Mouse (Mus musculus): ENCODE data around the gene Naa35. TPM values are rescaled to one million over a fixed set of nuclear protein-coding genes. Genes with fewer than 3 reads are reported as not detected.

Gene Naa35
- polyA plus RNA-seq, 1 experiment = 4.9 TPM

GRCm38 (mm10) chr13:59603096-59603495 lies 18.0 kb downstream of the Naa35 start:
- Histone ChIP-seq H3K27me3 (replicated peaks) (peaks cover 9% of the 10 kb centered on the region), H3K4me1 (peaks cover 24% of the 10 kb centered on the region), H3K9me3 (peaks cover 18% of the 10 kb centered on the region; the same call in 1 of the 2 replicates), H3K4me3 (replicated peaks) (no peak overlapping the region), H3K36me3 (replicated peaks; ENCODE audit: low read length) (peaks cover 87% of the 10 kb centered on the region)
- TF ChIP-seq GATA1 (IDR thresholded peaks at IDR 0.05; ENCODE audit: borderline replicate concordance, low read length) (no peak), FLI1 (IDR thresholded peaks at IDR 0.05; ENCODE audit: low read length) (no peak)

GRCm38 (mm10) chr13:59604511-59604910 lies 19.5 kb downstream of the Naa35 start:
- Histone ChIP-seq H3K27me3 (replicated peaks) (peaks cover 12% of the 10 kb centered on the region), H3K4me1 (peaks cover 24% of the 10 kb centered on the region), H3K9me3 (peaks cover 18% of the 10 kb centered on the region; the same call in 1 of the 2 replicates), H3K36me3 (replicated peaks; ENCODE audit: low read length) (peaks cover 98% of the 10 kb centered on the region), H3K4me3 (replicated peaks) (no peak overlapping the region)
- no peak for TF ChIP-seq GATA1 (IDR thresholded peaks at IDR 0.05; ENCODE audit: borderline replicate concordance, low read length)

GRCm38 (mm10) chr13:59605221-59605922 lies 20.3 kb downstream of the Naa35 start:
- TF ChIP-seq GATA1 (IDR thresholded peaks at IDR 0.05; ENCODE audit: borderline replicate concordance, low read length) (no peak), FLI1 (IDR thresholded peaks at IDR 0.05; ENCODE audit: low read length) (no peak)
- peaks cover 98% of the 10 kb centered on the region for H3K36me3 ChIP-seq (replicated peaks; ENCODE audit: low read length)
- peaks cover 24% of the 10 kb centered on the region for H3K4me1 ChIP-seq
- H3K27me3 ChIP-seq (replicated peaks) = peaks cover 12% of the 10 kb centered on the region
- H3K4me3 ChIP-seq (replicated peaks) = no peak overlapping the region
- peaks cover 18% of the 10 kb centered on the region; the same call in 1 of the 2 replicates for H3K9me3 ChIP-seq

GRCm38 (mm10) chr13:59609885-59610284 lies 24.8 kb downstream of the Naa35 start:
- Histone ChIP-seq H3K4me3 (replicated peaks) (no peak overlapping the region), H3K9me3 (no peaks in the 10 kb centered on the region), H3K36me3 (replicated peaks; ENCODE audit: low read length) (peaks cover 92% of the 10 kb centered on the region), H3K4me1 (peaks cover 24% of the 10 kb centered on the region), H3K27me3 (replicated peaks) (peaks cover 12% of the 10 kb centered on the region)
- TF ChIP-seq GATA1 (IDR thresholded peaks at IDR 0.05; ENCODE audit: borderline replicate concordance, low read length) (no peak), FLI1 (IDR thresholded peaks at IDR 0.05; ENCODE audit: low read length) (no peak)

GRCm38 (mm10) chr13:59610437-59610836 lies 25.4 kb downstream of the Naa35 start:
- no peak overlapping the region for H3K4me3 ChIP-seq (replicated peaks)
- peaks cover 92% of the 10 kb centered on the region for H3K36me3 ChIP-seq (replicated peaks; ENCODE audit: low read length)
- peaks cover 19% of the 10 kb centered on the region for H3K4me1 ChIP-seq
- TF ChIP-seq GATA1 (IDR thresholded peaks at IDR 0.05; ENCODE audit: borderline replicate concordance, low read length) (no peak), FLI1 (IDR thresholded peaks at IDR 0.05; ENCODE audit: low read length) (no peak)
- H3K27me3 ChIP-seq (replicated peaks) = peaks cover 12% of the 10 kb centered on the region
- H3K9me3 ChIP-seq = no peaks in the 10 kb centered on the region

GRCm38 (mm10) chr13:59613868-59614267 lies 28.8 kb downstream of the Naa35 start:
- no peaks in the 10 kb centered on the region for H3K9me3 ChIP-seq
- H3K27me3 ChIP-seq (replicated peaks) = peaks cover 3% of the 10 kb centered on the region
- H3K36me3 ChIP-seq (replicated peaks; ENCODE audit: low read length) = peaks cover 79% of the 10 kb centered on the region
- no peak overlapping the region for H3K4me3 ChIP-seq (replicated peaks)
- TF ChIP-seq GATA1 (IDR thresholded peaks at IDR 0.05; ENCODE audit: borderline replicate concordance, low read length) = no peak
- no peak for TF ChIP-seq FLI1 (IDR thresholded peaks at IDR 0.05; ENCODE audit: low read length)
- H3K4me1 ChIP-seq = peaks cover 20% of the 10 kb centered on the region

GRCm38 (mm10) chr13:59615152-59615551 lies 30.1 kb downstream of the Naa35 start:
- TF ChIP-seq FLI1 (IDR thresholded peaks at IDR 0.05; ENCODE audit: low read length) = no peak
- no peak for TF ChIP-seq GATA1 (IDR thresholded peaks at IDR 0.05; ENCODE audit: borderline replicate concordance, low read length)
- peaks cover 3% of the 10 kb centered on the region for H3K27me3 ChIP-seq (replicated peaks)
- peaks cover 21% of the 10 kb centered on the region for H3K4me1 ChIP-seq
- H3K4me3 ChIP-seq (replicated peaks) = no peak overlapping the region
- H3K9me3 ChIP-seq = no peaks in the 10 kb centered on the region
- H3K36me3 ChIP-seq (replicated peaks; ENCODE audit: low read length) = peaks cover 76% of the 10 kb centered on the region

- H3K4me3 ChIP-seq (replicated peaks) = no peak overlapping the region
- H3K9me3 ChIP-seq = no peaks in the 10 kb centered on the region
- TF ChIP-seq GATA1 (IDR thresholded peaks at IDR 0.05; ENCODE audit: borderline replicate concordance, low read length) (no peak), FLI1 (IDR thresholded peaks at IDR 0.05; ENCODE audit: low read length) (no peak)
- peaks cover 21% of the 10 kb centered on the region for H3K4me1 ChIP-seq
- H3K36me3 ChIP-seq (replicated peaks; ENCODE audit: low read length) = peaks cover 76% of the 10 kb centered on the region
- H3K27me3 ChIP-seq (replicated peaks) = peaks cover 3% of the 10 kb centered on the region
Measured at GRCm38 (mm10) chr13:59615554-59615953, 30.5 kb downstream of the Naa35 start.

- TF ChIP-seq FLI1 (IDR thresholded peaks at IDR 0.05; ENCODE audit: low read length) (no peak), GATA1 (IDR thresholded peaks at IDR 0.05; ENCODE audit: borderline replicate concordance, low read length) (no peak)
- H3K27me3 ChIP-seq (replicated peaks) = no peaks in the 10 kb centered on the region
- H3K36me3 ChIP-seq (replicated peaks; ENCODE audit: low read length) = peaks cover 81% of the 10 kb centered on the region
- H3K4me3 ChIP-seq (replicated peaks) = no peak overlapping the region
- peaks cover 16% of the 10 kb centered on the region for H3K4me1 ChIP-seq
- no peaks in the 10 kb centered on the region for H3K9me3 ChIP-seq
Measured at GRCm38 (mm10) chr13:59618463-59618862, 33.4 kb downstream of the Naa35 start.

GRCm38 (mm10) chr13:59621643-59622489 lies 36.8 kb downstream of the Naa35 start:
- H3K4me3 ChIP-seq (replicated peaks) = no peak overlapping the region
- TF ChIP-seq FLI1 (IDR thresholded peaks at IDR 0.05; ENCODE audit: low read length) (no peak), GATA1 (IDR thresholded peaks at IDR 0.05; ENCODE audit: borderline replicate concordance, low read length) (no peak)
- peaks cover 89% of the 10 kb centered on the region for H3K36me3 ChIP-seq (replicated peaks; ENCODE audit: low read length)
- H3K27me3 ChIP-seq (replicated peaks) = no peaks in the 10 kb centered on the region
- peaks cover 10% of the 10 kb centered on the region for H3K4me1 ChIP-seq
- no peaks in the 10 kb centered on the region for H3K9me3 ChIP-seq
